Mouse (Mus musculus): ENCODE results near the gene Arhgap27.
"Not testable (repeated sequence)": the region's sequence is repeated elsewhere in the genome, so short reads cannot be mapped to it uniquely, and the experiment has no call there.

Arhgap27 gene

DNA sequence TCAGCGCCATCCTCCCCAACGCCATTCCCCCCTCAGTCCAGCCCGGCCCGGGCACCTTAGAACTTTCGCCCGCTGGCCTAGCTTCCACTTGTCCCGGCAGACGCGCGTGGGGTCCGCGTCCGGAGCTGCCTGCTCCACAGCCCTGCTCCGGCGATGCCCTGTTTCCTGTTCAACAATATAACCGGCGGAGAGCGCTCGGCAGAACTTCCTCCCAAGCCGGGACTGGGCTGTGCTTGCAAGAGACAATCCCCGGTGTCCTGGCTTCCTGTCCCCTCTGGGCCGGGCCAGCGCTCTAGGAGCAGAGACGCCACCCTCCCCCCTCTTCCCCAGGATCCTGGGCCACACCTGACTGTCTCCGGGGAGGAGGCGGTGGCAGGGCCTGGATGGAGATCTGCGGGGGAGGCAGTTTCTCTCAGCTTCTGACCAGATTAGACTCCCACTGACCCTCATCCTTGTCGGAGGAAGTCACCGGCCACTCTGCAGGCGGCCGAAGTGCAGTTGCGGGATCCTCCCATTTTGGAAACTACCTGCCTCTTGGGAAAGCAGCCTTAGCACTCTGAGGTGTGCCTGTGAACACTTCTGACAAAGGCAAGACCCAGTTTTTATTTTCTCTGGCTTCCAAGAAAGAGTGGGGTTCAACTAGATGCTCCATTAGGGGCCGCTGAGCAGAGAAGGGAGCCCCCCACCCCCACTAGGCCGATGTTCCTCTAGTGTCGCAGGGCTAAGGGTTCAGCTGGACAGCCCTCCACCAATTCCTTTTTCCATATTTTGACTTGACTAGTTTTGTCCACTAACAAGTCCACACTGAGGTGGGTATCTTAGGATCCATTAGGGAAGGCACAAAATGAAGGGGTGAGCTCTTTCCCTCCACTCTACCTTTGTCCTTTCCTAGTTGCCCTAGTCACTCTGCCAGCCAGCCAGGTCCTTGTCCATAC lies at the start of gene Arhgap27:
Arhgap27 (minus strand) TSS at position 479 of the 935 bp plus-strand sequence.
- DNase-seq (ENCODE audit: low read depth), result peak; percentile 76

DNA sequence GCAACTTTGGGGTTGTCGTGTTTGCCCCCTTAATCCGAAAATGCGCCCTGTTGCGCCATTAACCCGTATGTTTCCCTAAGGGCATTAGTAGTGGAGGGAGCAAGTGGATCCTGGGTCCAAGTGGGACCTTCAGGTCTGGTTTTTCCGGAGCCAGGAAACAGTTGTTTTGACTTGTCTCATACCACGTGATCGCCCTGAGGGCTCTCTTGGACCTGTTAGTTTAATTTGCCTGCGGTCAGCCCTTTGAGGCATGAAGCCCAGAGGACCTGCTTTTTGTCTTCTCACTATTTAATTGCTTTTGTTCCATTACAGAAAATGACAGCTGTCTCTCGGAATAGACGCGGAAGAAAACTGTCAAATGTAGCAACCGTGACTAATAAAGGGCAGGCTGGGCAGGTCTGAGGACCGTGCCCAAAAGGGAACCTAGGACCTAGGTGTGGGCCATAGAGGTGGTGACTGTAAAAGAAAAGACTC lies 49.5 kb upstream of the Arhgap27 start:
- DNase-seq (ENCODE audit: low read depth), result no peak

DNA sequence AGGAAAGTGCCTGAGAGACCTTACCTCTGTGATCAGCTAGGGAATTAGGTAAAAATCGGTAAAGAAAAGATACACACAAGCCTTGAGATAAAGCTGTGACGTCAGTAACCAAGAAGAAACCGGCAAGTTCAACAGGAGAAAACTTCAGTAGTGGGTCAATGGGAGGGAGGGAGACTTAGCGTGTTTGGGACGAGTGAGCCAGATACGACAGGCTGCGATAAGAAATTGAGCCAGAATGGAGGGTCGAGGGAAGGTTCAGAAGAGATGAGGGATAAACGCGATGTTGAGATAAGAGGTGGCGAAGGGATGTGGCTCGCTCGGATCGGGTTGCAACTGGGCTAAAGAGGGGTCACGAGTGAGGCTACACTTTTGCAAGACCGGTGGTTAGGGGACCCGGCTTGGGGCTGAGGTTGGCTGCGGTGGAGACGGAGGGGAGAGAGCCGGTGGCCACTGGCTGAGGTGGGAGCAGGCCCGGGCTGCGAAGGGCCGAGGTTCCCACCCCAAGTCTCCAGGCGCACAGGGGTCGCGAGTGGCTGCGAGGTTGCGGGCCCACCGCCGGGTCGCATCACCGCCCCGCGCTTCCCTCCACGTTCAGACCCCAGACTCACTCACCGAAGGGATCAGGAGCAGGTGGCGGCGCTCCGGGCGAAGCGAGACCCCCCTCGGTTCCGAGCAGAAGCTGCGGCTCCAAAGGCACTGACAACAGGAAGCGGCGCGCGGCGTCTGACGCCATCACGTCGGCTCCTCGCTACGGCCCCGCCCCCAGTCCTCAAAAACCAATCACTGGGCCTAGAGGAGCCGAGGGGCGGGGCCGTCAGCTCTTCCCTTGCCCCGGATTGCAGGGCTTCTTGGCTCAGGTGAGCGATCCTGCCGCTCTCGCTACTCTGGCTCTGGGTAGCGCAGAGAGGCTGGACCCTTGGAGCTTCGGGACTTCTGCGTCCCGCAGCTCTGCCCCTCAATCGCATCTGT lies 48.8 kb upstream of the Arhgap27 start, which contains the start of gene Plekhm1:
Plekhm1 (minus strand) TSS at position 707 of the 969 bp plus-strand sequence.
- DNase-seq (ENCODE audit: low read depth), result peak; percentile 99

DNA sequence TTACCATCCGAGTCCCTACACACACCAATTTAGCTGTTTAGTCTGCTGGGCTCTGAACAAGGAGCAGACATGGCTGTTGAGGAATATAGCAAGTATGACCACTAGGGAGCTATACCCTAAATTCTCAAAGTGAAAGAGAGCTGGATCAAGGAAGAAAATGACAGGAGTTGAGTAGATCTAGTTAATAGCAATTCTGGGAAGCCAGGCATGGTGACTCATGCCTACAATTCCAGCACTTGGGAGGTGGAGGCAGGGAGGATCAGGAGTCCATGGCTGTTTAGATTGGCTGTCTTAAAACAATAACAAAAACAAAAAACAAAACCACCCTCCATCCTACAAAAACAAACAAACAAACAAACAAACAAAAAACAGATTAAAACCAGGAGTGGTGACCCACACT lies 47.8 kb upstream of the Arhgap27 start:
- DNase-seq (ENCODE audit: low read depth), result peak; percentile 44

DNA sequence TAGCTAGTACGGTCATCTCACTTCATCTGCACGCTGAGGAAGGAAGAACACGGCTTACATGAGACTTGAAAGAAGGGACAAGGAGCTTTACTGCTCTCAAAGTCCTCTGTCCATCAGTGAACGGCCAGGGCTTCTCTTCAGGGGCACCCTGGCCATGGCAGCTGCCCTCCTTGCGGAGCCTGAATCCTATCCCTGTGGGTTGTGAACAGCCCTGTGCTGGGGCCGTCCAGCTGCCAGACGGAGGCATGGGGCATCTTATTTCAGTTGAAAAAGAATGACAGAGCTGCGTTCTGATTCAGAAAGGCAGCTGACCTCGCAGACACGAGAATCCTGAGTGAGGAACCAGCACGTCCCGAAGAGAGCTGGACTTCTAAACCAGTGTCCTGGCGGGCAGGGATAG lies 45.4 kb upstream of the Arhgap27 start:
- DNase-seq (ENCODE audit: low read depth), result no peak

DNA sequence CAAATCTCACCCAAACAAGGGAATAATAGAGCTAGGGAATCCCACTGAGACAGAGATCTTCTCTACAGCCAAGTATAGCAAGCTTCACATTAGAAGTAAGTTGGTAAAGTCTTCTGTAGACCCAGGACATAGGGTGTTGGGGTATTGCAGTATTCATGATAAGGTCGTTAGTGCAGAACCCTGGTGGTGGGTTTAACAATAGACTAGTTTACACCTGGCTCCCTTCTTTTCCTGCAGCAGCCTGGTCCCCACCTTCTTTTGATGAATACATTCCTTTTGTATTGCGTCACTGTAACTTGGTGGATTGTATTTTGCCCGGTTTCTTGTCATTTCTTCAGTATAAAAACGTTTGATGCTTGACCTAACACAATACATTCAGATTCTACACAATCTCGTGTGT lies 43.6 kb upstream of the Arhgap27 start:
- DNase-seq (ENCODE audit: low read depth), result not testable (repeated sequence)

DNA sequence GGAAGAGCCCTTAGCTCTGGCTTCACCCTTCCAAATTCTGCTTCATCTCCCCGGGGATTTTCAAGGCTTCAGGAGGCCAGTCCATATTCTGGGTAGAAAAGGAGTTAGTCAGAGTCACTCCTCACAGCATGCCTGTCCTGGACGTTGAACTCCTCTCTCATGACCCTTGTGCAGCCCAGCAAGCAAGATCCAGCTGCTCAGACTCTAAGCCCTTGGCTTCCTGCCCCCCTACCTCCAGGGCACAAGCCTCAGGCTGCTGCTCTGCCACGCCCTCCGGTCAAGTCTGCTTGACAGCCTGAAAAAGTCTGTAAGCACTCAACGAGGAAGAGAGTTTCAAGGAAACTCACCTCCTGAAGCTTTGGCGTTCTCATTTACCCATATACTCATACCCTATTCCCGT lies 43.1 kb upstream of the Arhgap27 start:
- no peak for DNase-seq (ENCODE audit: low read depth)

DNA sequence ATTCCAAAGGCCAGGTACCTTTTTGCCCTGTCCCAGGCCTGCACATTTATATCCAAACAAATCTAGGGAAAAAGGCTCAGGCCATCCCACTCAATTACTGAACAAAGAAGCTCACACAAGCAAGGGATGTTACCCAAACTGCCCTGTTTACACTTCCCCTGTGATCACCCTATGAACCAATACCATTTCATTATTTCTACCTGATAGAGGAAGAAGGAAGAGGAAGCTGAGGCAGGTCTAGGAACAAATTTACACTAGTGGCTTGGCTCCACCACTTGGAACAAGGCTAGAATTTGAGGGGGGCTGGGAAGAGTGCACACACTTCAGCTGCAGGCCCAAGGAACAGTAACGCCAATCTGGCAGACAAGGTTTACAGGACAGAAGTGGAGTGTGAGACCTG lies 42.3 kb upstream of the Arhgap27 start:
- no peak for DNase-seq (ENCODE audit: low read depth)

DNA sequence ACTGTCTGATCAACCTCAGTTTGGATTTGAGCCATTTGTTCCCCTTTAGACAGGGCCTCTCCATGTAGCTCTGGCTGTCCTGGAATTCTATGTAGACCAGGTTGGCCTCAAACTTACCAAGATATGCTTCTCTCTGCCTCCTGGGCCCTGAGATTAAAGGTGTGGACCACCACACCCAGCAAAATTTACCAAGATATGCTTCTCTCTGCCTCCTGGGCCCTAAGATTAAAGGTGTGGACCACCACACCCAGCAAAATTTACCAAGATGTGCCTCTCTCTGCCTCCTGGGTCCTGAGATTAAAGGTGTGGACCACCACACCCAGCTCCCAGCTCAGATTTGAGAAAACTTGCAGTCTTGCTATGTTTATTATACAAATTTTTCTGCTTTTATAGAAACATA lies 41.1 kb upstream of the Arhgap27 start:
- no peak for DNase-seq (ENCODE audit: low read depth)

DNA sequence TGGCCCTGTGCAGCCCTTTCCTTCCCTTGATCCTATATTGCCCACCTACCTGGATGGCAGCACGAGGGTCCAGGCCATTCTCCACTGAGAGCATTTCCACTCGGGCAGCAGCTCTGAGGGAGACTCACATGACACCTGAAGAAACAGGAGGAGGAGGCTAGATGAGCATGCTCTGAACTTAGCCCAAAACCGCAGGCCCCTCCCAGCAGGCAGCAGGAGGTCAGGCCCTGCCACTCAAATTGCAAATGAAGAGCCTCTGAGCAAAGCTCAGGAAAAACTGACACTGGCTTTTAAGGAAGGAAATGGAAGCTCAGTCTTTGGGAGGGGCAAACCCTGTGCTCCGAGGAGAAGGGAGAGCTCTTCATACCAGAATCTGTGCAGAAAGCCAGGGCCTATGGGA lies 40.3 kb upstream of the Arhgap27 start:
- no peak for DNase-seq (ENCODE audit: low read depth)

DNA sequence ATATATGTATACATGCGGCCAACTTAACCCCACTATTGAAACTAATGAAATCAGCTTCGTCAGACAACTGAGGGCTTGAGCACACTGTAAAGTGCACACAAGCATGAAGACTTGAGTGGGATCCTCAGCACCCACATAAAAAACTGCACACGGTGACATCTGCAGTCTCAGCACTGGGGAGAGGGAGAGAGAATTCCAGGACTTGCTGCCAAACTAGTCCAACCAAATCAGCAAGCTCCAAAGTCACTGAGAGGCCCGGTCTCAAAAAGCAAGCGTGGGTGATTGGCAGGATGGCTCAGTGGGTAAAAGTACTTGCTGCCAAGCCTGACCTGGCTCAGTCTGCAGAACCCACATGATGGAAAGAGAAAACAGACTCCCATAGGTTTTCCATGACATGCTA lies 39.2 kb upstream of the Arhgap27 start:
- no peak for DNase-seq (ENCODE audit: low read depth)

DNA sequence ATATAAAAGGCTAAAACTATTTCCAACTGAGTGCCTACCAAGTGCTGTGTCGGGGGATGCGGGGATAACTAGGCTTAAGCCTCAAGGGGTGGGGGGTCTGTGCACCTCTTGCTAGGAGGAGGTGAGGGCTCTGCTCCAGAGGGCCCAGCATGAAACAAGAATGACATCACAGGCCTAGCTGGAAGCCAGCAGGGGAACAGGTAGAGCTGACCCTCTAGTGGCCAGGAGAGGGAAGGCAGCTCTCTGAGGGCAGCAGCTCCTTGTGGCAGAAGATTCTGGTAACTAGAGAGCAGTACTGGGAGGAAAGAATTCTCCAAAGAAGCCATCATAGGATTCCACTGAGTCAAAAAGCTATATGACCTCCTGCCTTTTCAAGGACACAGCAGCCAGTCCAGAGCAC lies 38.7 kb upstream of the Arhgap27 start:
- DNase-seq (ENCODE audit: low read depth), result peak; percentile 80

DNA sequence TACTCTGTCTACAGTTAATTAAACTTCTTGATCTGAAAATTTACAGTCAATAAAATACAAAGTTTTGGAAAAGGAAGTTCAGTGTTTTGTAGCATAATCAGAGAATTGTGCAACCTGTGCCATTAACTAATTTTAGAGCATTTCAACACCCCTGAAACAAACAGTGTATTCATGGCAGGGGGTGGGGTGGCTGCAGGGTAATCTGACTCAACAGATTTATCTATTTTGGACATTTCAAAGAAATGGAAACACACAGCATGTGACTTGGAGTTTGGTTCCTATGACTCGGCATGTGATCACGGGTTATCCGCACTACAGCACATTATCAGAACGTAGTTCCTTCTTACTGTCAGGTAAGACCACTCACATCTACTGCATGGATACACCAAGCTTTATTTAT lies 36.5 kb upstream of the Arhgap27 start:
- no peak for DNase-seq (ENCODE audit: low read depth)

DNA sequence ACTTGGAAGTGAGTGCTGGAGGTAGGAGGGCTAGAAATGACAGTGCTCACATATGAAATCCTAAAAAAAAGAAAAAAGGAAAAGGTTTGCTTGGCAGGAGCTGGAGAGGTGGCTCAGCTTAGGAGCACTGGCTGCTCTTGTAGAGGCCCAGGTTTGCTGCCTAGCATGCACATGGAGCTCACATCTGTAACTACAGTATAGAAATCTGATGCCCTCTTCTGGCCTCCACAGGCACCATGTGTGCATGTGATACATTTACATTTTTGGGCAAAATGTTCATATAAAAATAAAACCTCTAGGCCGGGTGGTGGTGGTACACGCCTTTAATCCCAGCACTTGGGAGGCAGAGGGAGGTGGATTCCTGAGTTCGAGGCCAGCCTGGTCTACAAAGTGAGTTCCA lies 35.6 kb upstream of the Arhgap27 start:
- DNase-seq (ENCODE audit: low read depth), result peak; percentile 46

DNA sequence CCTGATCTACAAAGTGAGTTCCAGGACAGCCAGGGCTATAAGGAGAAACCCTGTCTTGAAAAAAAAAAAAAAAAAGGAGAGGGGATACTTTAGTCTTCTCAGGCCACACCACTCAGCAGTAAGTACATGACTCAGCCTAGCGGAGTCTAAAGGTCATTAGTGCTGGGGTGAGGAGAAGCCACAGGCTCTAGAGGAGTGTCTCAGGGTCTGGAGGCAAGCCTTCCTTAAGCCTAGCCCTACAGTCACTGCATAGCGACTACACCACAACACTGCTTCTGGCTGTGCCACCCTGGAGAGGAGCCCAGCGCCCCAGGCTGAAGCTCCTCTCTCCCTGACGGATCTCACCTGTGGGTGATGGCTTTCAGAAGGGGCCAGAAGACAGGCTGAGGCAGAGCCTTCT lies 33.2 kb upstream of the Arhgap27 start:
- DNase-seq (ENCODE audit: low read depth), result no peak

DNA sequence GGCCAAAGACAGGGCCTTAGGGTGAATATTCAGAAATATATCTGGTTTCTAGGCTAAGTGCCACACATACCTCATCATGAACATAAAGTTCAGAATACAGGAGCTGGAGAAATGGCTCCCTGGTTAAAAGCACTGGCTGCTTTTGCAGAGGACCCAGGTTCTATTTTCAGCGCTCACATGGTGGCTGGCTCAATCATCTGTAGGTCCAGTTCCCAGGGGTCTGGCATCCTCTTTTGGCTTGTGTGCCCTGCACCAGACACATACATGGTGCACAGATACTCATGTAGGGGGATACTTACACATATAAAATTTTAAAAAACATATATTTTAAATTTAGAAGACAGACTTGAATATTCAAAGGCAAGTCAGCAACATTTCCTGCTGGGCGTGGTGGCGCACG lies 32.7 kb upstream of the Arhgap27 start:
- DNase-seq (ENCODE audit: low read depth), result no peak

DNA sequence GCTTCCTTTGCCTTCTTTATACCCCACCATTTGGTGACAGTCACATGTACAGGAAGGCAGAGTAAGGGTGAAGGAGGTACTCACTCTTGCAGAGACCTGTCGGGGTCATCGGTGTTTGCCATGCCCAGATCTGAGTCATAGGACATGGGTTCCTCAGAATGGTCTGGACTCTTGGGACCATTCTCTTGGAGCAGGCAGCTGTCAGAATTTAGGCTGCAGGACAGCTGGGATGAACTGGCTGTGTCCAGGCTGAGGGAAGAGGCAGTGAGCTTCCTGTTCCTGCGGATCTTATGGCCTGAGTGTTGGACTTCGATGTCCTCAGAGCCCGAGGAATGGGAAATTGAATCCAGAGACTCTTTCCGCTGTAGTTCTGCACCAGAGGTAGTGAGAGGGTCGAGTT lies 31.1 kb upstream of the Arhgap27 start:
- no peak for DNase-seq (ENCODE audit: low read depth)

DNA sequence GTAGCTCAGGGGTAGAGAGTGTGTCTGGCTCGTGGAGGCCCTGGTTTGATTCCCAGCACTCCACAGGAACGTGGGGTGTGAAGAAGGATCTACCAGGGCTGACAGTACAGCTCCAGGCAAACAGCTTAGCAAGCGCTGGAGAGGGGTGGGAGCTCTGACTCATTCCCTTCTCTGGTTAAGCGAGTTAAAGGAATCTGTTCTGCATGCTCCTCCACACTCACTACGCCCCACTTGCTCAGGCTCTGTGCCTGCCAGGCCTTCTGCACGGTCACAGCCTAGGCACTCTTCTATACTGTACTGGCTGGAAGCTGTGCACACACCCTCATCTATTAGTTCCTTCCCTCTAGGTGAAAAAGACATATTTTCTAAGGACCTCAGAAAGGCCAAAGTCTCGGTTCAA lies 30.5 kb upstream of the Arhgap27 start:
- DNase-seq (ENCODE audit: low read depth), result no peak

DNA sequence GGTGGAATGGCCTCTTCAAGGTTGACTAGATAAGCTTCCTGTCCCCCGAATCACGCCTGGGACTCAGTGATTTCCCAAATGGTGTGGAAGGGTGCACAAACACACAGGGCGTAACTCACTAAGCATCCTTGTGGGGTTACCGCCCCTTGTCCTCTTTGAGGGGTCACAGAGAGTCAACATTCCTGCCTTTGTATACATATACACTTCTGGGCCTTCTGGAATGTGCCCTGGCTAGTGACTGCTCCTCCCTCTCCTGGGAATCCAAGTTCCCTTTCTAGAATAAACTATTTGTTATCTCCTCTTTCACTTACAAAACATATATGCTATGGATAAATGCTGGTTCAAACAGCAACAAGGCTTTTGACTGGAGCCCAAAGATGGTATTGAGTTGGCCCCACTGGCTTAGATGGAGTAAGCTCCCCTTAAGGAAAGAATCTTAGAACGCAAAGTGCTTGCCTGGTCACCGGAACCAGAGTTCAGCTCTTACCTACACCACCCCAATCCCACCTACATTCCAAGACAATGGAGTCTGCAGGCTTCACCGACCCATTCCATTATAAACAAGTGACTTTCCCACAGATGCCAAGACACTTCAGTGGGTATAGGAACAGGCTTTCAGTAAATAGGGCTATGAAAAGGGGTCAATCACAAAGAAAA lies 24.5 kb upstream of the Arhgap27 start:
- DNase-seq (ENCODE audit: low read depth), result no peak

DNA sequence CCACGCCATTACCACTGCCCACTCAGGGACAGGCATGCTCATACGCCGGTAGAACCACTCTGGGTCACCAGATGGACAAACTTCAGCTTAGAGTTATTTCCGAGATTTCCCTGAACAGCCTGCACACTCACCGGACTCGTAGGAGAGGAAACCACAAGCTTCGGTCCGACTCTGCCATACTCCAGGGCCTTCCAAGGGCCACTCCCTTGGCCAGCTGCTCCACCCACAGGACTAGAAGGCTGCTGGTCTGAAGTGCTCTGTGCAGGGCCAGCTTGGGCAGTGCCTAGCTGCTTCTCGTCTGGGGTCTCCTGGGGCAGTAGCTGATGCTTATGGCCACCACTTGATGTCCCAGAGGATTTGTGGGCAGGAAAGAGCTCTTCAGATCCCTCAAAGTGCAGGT lies 23.3 kb upstream of the Arhgap27 start:
- no peak for DNase-seq (ENCODE audit: low read depth)

DNA sequence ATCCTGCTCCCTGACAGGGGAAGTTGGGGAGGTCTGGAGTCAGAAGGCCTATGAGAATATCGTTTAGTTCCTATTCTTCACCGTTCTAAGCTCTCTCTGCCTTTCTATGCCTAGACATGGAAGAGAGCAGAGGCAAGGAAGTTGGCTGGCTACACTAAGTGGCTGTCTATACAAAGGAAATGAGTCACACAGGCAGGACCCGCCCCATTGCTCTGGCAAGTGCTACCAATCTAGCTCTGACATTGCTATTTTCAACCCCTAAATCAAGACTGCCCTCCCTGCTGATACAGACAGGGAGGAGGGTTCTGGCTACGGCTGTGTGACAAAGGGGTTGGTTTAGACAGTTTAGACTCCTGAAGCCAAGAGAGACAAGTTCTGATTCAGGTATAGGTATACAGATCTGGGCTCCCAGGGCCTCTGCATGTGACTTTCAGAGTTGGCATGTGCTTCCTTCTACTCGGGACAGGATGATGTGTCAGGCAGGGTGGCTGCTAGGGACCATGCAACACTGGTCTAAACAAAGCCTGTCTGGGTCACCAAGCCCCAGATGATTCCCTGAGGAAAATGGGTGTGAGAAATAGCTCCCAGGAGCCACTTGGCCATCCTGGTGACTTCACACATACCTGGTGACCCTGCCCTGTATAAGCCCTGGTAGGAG lies 18.6 kb upstream of the Arhgap27 start:
- peak; percentile 78 for DNase-seq (ENCODE audit: low read depth)

DNA sequence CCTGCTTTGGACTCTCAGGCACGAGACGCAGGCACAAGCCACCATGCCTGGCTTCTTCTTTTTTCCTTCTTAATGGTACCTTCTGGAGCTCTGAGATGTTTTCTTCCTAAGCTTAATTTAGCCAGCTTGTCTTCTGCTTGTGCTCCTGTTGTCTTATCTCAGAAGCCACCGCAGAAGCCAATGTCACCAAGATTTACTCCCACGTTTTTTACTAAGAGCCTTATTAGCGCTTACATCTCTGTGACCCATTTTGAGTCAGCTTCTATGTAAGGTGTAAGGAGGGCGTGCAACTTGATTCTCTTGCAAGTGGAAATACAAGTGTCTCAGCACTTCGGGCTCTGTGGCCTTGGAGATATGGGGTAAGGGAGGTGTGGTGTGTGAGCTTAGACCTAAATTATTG lies 18.0 kb upstream of the Arhgap27 start:
- no peak for DNase-seq (ENCODE audit: low read depth)

Data from induced T-regulatory cell, adult 2 months (primary cell).